Mouse (Mus musculus) kidney, adult 8-10 months (tissue): ENCODE results near the gene Aqp12.

ENCODE experiments used
- DNase-seq, 2 experiments: peaks; one replicate each; pipeline ENCODE4 v3.0.0; 2022

Aqp12 gene

GRCm38 (mm10) chr1:93018716-93019115, 12.6 kb downstream of the Aqp12 start:
- DNase-seq, result no peak

- no peak for DNase-seq
Observed at GRCm38 (mm10) chr1:93020602-93021001, 14.5 kb downstream of the Aqp12 start.

GRCm38 (mm10) chr1:93026600-93026999, 20.5 kb downstream of the Aqp12 start:
- no peak for DNase-seq

- no peak for DNase-seq
Observed at GRCm38 (mm10) chr1:93029387-93029786, 23.3 kb downstream of the Aqp12 start.

GRCm38 (mm10) chr1:93030060-93030459, 23.9 kb downstream of the Aqp12 start:
- no peak for DNase-seq

- no peak for DNase-seq
Observed at GRCm38 (mm10) chr1:93031199-93031598, 25.1 kb downstream of the Aqp12 start.

GRCm38 (mm10) chr1:93033989-93034388, 27.9 kb downstream of the Aqp12 start:
- DNase-seq, result no peak

GRCm38 (mm10) chr1:93035981-93036380, 29.8 kb downstream of the Aqp12 start:
- no peak for DNase-seq

GRCm38 (mm10) chr1:93046153-93046789, 40.1 kb downstream of the Aqp12 start:
- DNase-seq, result no peak

- no peak for DNase-seq
Observed at GRCm38 (mm10) chr1:93050071-93050470, 43.9 kb downstream of the Aqp12 start.

- no peak for DNase-seq
Observed at GRCm38 (mm10) chr1:93051124-93051833, 45.1 kb downstream of the Aqp12 start.
